Mouse (Mus musculus) cerebellum, adult 2 months (tissue): ENCODE measurements around the gene Mapk12. TPM values are rescaled to one million over a fixed set of nuclear protein-coding genes. Genes with fewer than 3 reads are reported as not detected.

Experiments
- DNase-seq, 2 experiments: peaks; one replicate each; pipeline ENCODE4 v3.0.0; 2021
- H3K27ac ChIP-seq: fragments of 200-500 bp; 2 replicates; pipeline ENCODE4 v1.5.1; 2012; ENCODE audit warnings: low read length, control low read depth, inconsistent platforms; ENCODE audit not compliant: insufficient read depth
- H3K27me3 ChIP-seq: fragments of 200-500 bp; 2 replicates; pipeline ENCODE4 v1.6.1; 2012; ENCODE audit warnings: inconsistent platforms, mild to moderate bottlenecking, low read length, moderate library complexity; ENCODE audit not compliant: control insufficient read depth, insufficient read depth
- H3K4me1 ChIP-seq: fragments of 200-500 bp; 2 replicates; pipeline ENCODE4 v1.6.1; 2011; ENCODE audit warnings: low read length; ENCODE audit not compliant: control insufficient read depth, insufficient read depth
- H3K4me3 ChIP-seq: fragments of 200-500 bp; replicated peaks from 2 replicates; pipeline ENCODE3; 2011; ENCODE audit warnings: mild to moderate bottlenecking, low read depth, low read length, control low read depth; ENCODE audit not compliant: insufficient read depth
- CTCF ChIP-seq: fragments of 200-500 bp; IDR thresholded peaks from 2 replicates; pipeline ENCODE4 v1.5.1; 2011; ENCODE audit warnings: low read depth, mild to moderate bottlenecking, control low read depth, low read length, moderate library complexity, borderline replicate concordance; ENCODE audit not compliant: insufficient read depth
- POLR2A ChIP-seq: fragments of 200-500 bp; IDR thresholded peaks from 2 replicates; pipeline ENCODE4 v1.6.1; 2011; ENCODE audit warnings: low read length, control low read depth, borderline replicate concordance; ENCODE audit not compliant: insufficient read depth
- WGBS: fragments of 180-500 bp; shearing (Covaris S2); methylation state at CpG from one replicate; pipeline ENCODE4 v1.1.7; 2018; 5-methylcytosine and 5-hydroxymethylcytosine counted together
- polyA plus RNA-seq: library from polyadenylated mRNA; depleted of rRNA; stranded (reverse); fragments of >200 nt; gene quantifications from 2 replicates; pipeline ENCODE4 v1.2.3, GENCODE M21; 2012

Gene Mapk12
- polyA plus RNA-seq, 1 experiment, result 112 TPM

DNA sequence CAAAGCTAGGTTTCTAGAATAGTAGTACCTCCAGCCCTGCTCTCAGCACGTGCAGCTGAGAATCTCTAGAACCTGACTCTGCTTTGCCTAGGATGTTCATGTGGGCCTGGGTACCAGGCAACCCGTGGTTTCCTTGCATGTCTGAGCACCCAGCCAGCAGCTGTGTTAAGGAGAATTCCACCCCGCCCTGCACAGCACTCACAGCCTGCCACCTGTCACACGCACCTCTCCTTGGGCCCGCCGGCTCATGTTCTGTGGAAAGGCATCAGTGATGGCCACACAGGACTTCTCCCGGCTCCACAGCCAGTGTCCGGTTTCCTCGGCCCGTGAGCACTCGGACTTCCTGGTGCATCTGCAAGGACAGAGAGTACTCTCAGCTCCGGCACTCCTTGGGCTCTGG lies 25.0 kb upstream of the Mapk12 start:
- no peak for TF ChIP-seq POLR2A
- no peak for TF ChIP-seq CTCF
- Histone ChIP-seq H3K27ac (no peak overlapping the region), H3K4me3 (no peak overlapping the region), H3K27me3 (no peaks in the 10 kb centered on the region), H3K4me1 (peaks cover 42% of the 10 kb centered on the region)
- WGBS, result 92% methylated on average over 12 of the region's 12 CpGs
- DNase-seq, result no peak

DNA sequence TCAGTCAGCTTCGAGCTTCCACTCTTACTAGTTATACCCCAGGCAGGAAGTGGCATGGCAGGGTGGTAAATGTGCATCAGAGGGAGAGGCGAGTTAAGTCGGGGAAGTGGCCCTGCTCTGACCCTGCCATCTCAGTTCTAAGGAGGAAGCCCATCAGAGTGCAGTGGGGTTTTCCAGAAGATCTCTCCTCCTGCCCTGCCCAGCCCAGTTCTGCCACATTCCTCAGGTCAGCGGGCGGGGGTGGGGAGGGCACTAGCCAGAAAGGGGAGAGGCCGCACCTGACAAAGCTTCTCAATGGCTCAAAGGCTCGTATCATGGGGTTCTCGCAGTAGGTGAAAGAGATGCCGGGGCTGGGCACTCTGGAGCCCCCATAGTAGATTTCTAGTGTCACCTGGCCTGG lies 20.9 kb upstream of the Mapk12 start:
- no peaks in the 10 kb centered on the region for H3K27me3 ChIP-seq
- H3K4me1 ChIP-seq, result peaks cover 9% of the 10 kb centered on the region
- H3K27ac ChIP-seq, result no peak overlapping the region
- H3K4me3 ChIP-seq, result no peak overlapping the region
- no peak for TF ChIP-seq POLR2A
- TF ChIP-seq CTCF, result no peak
- 81% methylated on average over 9 of the region's 9 CpGs for WGBS
- DNase-seq, result no peak

DNA sequence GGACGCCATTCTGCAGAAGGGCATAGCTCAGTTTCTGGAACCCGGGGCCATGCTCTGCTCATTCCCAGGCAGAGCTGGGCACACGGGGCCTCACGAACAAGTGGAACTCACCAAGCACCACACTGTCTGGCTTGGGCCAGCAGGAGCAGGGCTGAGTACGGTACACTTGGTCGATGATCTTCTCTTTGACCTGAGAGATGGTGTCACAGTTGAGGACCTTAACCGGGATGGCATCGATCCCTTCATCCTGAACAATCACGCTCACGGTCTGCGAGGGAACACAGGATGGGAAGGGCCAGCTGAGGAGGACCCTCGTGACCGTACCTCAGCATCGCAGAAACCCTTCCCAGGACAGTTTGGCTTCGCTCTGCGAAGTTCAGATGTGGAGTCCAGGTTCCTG lies 18.0 kb upstream of the Mapk12 start:
- Histone ChIP-seq H3K4me3 (no peak overlapping the region), H3K4me1 (no peaks in the 10 kb centered on the region; the same call in 1 of the 2 replicates), H3K27ac (no peak overlapping the region), H3K27me3 (no peaks in the 10 kb centered on the region)
- WGBS, result 88% methylated on average over 16 of the region's 16 CpGs
- TF ChIP-seq POLR2A, result no peak
- no peak for TF ChIP-seq CTCF
- DNase-seq, result no peak

DNA sequence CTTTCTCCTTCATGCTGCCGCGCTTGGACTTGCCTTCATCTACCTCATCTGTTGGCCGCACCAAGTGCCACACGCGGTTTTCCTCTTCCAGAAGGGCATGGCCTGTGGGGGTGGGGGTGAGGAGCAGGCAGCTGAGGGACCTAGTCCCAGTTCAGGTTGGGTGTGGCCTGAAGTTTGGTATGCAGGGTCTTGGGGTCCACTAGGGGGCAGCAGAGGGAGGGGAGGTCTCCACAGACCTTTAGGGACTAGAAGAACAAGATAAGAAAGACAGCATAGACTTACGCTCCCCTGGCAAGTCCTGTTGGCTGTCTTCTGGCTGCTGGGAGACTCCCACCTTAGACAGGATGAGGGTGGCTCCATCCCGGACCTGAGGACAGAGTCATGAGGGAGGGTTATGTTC lies 17.5 kb upstream of the Mapk12 start:
- peak; percentile 72 to 73 for DNase-seq

DNA sequence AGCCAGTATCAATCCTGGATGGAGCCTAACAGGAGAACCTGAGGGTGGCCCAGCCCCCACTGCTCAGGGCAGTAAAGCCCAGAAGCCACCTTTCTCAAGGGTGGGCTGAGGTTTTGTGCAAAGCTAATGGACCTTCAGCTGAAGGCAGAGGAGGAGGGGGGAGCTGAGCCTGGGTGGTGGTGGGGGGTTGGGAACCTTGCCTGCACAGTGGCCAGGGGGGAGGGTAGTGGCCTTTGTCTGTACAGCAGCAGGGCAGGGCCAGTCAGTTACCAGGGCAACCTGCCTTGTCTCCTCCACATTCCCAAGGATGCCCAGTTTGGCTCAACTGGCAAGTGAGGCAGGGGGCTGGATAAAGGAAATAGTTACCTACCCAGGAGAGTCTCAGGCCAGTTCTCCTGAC lies 11.8 kb upstream of the Mapk12 start:
- Histone ChIP-seq H3K4me1 (peaks cover 15% of the 10 kb centered on the region), H3K27me3 (no peaks in the 10 kb centered on the region), H3K4me3 (no peak overlapping the region), H3K27ac (no peak overlapping the region)
- no peak for TF ChIP-seq POLR2A
- no peak for TF ChIP-seq CTCF
- no peak for DNase-seq

More for the DNA sequence above, 17.5 kb upstream of the Mapk12 start:
- H3K27ac ChIP-seq, result no peak overlapping the region
- no peaks in the 10 kb centered on the region for H3K27me3 ChIP-seq
- WGBS, result 54% methylated on average over 7 of the region's 7 CpGs
- no peak overlapping the region for H3K4me3 ChIP-seq
- H3K4me1 ChIP-seq, result no peaks in the 10 kb centered on the region; the same call in 1 of the 2 replicates
- TF ChIP-seq POLR2A (no peak), CTCF (peak; percentile 76)

DNA sequence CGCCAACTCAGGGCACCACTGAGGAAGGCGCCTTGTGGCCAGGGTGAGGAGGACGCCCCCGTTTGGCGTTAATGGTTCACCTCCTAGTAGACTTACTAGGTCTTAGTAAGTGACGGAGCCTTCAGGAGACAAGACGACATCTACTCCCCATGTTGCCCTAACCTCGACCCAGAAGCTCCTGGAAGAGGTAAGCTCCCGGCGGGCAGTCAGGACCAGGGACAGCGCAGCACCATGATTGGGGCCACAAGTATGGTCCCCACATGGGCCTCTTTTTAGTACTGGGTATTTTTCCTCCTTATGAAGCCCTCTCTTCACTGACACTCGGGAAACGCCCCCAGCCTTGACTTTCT lies 9.5 kb upstream of the Mapk12 start:
- Histone ChIP-seq H3K4me1 (peaks cover 21% of the 10 kb centered on the region), H3K4me3 (peak overlapping the region; percentile 82), H3K27me3 (no peaks in the 10 kb centered on the region), H3K27ac (no peak overlapping the region)
- TF ChIP-seq POLR2A, result no peak
- no peak for TF ChIP-seq CTCF
- WGBS, result 20% methylated on average over 13 of the region's 13 CpGs
- DNase-seq, result no peak

DNA sequence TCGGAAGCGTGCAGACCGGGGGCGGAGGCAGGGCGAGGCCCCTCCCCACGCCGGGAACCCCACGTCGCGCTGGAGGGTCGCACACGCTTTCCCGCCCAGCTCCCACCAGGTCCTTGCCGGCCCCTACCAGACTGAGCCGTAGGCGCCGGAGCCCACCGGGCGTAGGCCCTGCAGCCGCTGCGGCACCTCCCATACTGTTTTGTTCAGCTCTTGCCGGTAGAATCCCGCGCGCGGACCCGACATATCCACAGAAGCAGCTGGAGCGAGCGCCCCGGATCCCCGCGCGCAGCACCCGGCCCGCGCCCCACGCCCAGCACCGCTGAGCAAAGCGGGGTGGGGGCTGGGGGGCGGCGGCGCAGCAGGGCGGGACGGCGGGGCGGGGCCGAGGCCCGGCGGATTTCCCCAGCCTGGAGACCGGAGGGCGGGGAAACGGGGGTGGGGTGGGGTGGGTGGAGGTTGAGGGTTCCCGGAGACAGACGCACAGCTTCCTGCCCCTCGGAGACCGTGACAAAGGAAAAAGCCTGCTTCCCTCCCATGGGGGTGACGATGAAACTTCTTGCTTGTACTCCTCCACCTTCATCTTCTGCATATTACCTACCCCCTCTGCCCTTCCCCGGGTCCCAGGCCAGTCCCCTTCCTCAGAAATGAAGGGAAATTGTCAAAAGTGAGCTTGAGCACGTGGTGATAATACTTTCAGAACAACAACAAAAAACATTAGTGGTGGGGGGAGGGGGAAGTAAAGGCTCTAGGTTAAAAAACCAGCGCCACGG lies 9.0 kb upstream of the Mapk12 start, which contains the start of gene Mapk11:
Gene Mapk11 (minus strand): TSS at position 358 of the 770 bp plus-strand sequence.
- H3K4me3 ChIP-seq, result peak within 1 kb of the TSS; percentile 82
- DNase-seq, result peak; percentile 53 to 59
- H3K27ac ChIP-seq, result peak within 1 kb of the TSS; percentile 83
- WGBS, result under 1% methylated on average over 51 of the region's 61 CpGs
- H3K4me1 ChIP-seq, result peaks cover 21% of the 10 kb centered on the region
- TF ChIP-seq CTCF (no peak), POLR2A (peak; percentile 6; the same call in 1 of the 2 replicates)
- H3K27me3 ChIP-seq, result no peaks in the 10 kb centered on the region

DNA sequence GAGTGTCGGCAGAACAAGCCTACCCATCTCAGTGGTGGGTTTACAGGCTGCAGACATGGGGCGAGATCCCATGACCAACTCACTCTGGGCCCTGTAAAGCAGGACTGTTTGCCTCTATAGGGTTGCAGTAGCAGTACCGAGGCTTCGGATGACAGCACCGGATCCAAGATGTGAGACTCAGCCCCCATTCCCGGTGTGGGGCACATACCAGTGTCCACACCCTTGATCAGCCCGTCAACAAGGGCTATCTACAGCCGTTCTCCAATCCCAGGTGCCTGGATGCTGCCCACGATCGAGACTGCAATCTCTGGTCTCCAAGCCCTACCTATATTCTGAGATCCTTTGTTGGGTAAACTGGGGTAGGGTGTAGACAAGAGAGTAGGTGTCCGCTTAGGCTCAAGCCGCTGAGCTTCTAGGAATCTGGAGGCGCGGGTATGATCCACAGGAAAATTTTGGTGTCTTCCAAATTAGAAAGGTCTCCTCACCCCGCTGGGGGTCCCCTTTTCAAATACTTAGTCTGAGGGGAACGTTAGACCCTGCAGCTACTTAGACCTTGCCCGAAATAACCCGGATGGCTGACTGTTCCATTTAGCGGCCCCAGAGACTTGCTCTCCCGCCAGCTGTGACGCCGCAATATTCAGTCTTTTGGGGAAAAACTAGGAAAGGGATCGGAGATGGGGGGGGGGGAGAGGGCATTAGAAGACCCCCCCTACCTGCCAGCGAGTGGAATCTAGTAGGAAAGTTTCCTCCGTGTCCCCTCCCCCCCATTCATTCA lies 8.2 kb upstream of the Mapk12 start:
- H3K27ac ChIP-seq, result peak overlapping the region; percentile 83
- no peak for TF ChIP-seq POLR2A
- TF ChIP-seq CTCF, result no peak
- WGBS, result 11% methylated on average over 25 of the region's 25 CpGs
- DNase-seq, result peak in 1 of 2 experiments; percentile 49
- no peaks in the 10 kb centered on the region for H3K27me3 ChIP-seq
- peaks cover 21% of the 10 kb centered on the region for H3K4me1 ChIP-seq
- H3K4me3 ChIP-seq, result peak overlapping the region; percentile 82
